In the genomic region with DNA sequence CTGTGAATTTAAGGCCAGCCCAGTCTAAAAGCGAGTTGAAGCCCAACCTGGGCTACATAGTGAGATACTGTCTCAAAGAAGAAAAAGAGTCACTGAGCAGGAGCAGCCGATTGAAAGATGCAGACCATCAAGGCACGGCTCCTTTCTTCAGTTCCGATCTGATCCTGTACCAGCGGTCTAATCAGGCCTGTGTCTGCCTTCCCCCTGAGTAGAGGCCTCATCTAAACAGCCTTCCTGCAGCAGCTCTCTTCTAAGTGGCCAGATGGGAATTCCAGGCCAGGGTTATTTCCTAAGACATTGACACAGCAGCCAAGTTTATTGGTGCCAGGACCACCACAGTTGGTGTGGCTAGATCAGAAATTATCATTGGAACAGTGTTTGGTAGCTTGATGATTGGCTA, we compare ENCODE assay signal across 25 mouse cellular contexts.
"Had no signal": no experiment of that assay in that cellular context is flagged by ENCODE, and none has a peak within 500 bp of the region (broad histone marks: within the 10 kb centered on the region; RNA-seq: fewer than 3 reads in every experiment).

No protein-coding gene starts in this region.

- H3K36me3 ChIP-seq: heart, embryonic 13.5 days; heart, embryonic 15.5 days; hindbrain, embryonic 10.5 days; hindbrain, embryonic 12.5 days; intestine, embryonic 15.5 days; limb, embryonic 10.5 days; limb, embryonic 12.5 days had no signal

- H3K4me2 ChIP-seq: heart, embryonic 11.5 days; heart, embryonic 13.5 days; heart, embryonic 15.5 days; hindbrain, embryonic 12.5 days; hindbrain, embryonic 14.5 days; intestine, embryonic 15.5 days; limb, embryonic 12.5 days had no signal

- H3K4me1 ChIP-seq: hindbrain, embryonic 10.5 days; hindbrain, embryonic 12.5 days; intestine, embryonic 15.5 days; limb, embryonic 10.5 days; limb, embryonic 12.5 days had no signal

- H3K4me3 ChIP-seq: gastrocnemius, adult 2 months; heart, adult 2 months; heart, embryonic 13.5 days; heart, embryonic 15.5 days; hindbrain, embryonic 10.5 days; hindbrain, embryonic 12.5 days; intestine, embryonic 15.5 days; layer of hippocampus, adult 2 months; left cerebral cortex, adult 2 months; limb, embryonic 10.5 days; limb, embryonic 12.5 days had no signal

- H3K9ac ChIP-seq: heart, embryonic 13.5 days; heart, embryonic 15.5 days; hindbrain, embryonic 12.5 days; hindbrain, embryonic 14.5 days; intestine, embryonic 15.5 days; limb, embryonic 12.5 days; liver, embryonic 14.5 days had no signal

- H3K27ac ChIP-seq: gastrocnemius, adult 2 months; heart, adult 2 months; heart, embryonic 13.5 days; heart, embryonic 15.5 days; hindbrain, embryonic 10.5 days; hindbrain, embryonic 12.5 days; hindbrain, embryonic 14.5 days; intestine, embryonic 15.5 days; layer of hippocampus, adult 2 months; left cerebral cortex, adult 2 months; limb, embryonic 10.5 days; limb, embryonic 12.5 days; liver, embryonic 14.5 days had no signal

- H3K9me3 ChIP-seq: heart, embryonic 13.5 days; heart, embryonic 15.5 days; hindbrain, embryonic 10.5 days; hindbrain, embryonic 12.5 days; intestine, embryonic 15.5 days; limb, embryonic 10.5 days; limb, embryonic 12.5 days had no signal

- ATAC-seq: hindbrain, embryonic 16.5 days; inflammation-experienced regulatory T-cells, adult 6 months; intestine, embryonic 15.5 days; intestine, postnatal 0 days had no signal

- H3K27me3 ChIP-seq: heart, embryonic 13.5 days; heart, embryonic 15.5 days; intestine, embryonic 15.5 days; limb, embryonic 12.5 days had no signal

- DNase-seq: gastrocnemius, adult 2 months; gastrocnemius, postnatal 14 days; heart, adult 2 months; heart, postnatal 14 days; heart, postnatal 4 days; kidney, adult 18-20 months; kidney, adult 8-10 months; kidney, postnatal 10 days; kidney, postnatal 25 days; kidney, postnatal 4 days had no signal
